Mouse (Mus musculus) adrenal gland, postnatal 25 days (tissue): ENCODE results near the gene March4. TPM values are rescaled to one million over a fixed set of nuclear protein-coding genes. Genes with fewer than 3 reads are reported as not detected.
A peak's percentile ranks its signal among the peaks of the same experiment; 100 is the strongest.

Experiments used
- DNase-seq: peaks from one replicate; pipeline ENCODE4 v3.0.0; 2021; ENCODE audit warnings: mixed read lengths
- total RNA-seq: library from RNA; stranded (reverse); gene quantifications from 2 replicates; pipeline ENCODE4 v1.2.3, GENCODE M21; 2021

March4 gene
- total RNA-seq, 1 experiment from 2014 or later = 0.49 TPM

DNA sequence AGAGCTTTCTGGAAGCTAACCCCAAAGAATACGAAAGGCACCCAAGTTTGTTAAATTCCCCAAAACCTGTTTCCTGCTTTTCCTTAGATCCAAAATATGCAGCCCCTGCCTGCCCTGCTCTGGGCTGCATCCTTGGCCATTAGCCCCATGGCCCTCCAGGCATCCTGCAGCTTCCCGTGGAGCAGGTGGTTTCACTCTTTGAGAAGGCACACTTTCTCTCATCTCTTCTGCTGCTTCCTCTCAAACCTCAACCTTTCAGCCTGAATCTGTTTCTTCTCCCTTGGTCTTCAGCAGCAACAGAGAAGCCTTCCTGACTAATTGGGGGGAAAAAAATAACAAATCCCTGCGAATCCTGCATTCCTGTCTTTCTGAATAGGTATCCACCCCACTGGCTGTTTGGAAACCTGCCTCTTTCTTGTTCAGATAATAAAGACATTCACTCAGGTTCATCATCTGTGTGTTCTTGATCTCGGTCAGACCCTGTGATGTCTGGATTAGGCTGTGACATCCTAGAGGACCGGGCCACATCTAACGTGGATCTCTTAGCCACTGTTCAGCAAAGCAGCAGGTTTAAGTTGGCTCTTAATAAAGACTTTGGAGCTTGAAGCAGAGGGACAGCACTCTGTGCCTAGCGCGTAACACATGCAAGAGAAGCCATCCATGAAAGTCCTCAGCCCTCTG is 6.1 kb downstream of the March4 start:
- DNase-seq = no peak

DNA sequence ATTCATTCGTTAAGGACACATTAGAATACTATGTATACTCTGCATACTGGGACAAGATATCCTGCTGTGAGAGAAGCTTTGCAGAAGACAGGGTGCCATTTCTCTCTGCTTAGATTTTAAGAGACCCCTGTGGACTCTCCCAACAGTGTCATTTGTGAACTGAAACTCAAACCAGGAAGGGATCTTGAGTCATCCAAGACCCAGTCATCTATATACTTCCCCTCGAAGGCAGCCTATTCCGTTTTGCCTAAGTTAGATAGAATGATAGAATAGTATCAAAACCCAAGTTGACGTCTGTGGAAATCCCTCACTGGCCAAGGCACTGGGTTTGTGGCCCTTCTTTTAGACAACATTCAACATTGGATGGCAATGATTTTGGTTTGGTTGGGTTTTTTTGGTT is 7.5 kb downstream of the March4 start:
- DNase-seq = no peak

DNA sequence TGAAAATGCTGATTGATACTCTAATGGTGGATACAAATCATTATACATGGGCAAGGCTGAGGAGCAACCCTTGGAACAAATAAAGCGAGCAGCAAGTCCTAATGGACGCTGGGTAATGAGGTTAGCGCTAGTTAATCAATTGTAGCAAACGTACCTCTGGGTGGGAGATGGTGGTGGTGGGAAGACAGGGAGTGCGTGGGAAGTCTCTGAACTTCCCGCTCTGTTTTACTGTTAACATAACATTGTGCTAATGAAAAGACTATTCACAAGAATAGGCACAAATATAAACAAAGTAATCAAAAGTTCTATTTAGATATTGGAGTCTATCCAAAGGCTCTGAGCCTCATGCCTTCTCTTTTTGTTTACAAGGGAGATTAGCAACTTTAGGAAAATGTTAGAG is 13.1 kb downstream of the March4 start:
- DNase-seq = no peak

DNA sequence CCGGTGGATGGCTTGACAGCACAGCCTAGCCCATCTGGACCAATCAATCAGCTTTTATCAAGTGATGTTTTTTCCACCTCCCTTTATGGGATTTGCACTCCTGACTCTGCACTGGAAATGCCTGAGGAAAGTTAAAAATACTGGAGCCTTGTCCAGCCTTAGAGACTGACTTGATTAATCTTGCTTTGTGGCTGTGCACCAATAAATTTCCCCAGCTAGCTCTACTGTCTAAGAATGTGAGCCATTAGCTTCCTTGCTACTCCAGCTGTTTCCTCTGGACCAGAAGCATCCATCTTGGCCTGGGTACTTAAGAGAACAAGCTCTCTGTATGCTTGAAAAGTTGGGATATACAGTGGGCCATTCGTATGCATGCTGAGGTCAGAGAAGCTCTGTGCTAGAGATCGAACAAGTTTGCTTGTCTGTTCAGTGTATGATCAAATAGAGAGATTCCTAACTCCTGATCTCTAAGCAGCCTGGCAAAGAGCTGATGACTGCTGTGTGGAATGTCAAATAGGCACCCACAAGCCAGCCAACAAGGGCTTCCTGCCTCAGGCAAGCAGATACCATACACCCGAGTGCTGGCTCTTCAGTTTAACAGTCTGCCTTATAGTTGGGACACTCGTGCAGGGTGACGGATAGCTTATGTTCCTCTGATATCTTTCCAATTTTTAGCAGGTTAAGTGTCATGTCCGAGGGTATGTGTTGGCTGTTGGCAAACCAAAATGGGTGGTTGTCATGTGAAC is 25.8 kb downstream of the March4 start:
- no peak for DNase-seq

DNA sequence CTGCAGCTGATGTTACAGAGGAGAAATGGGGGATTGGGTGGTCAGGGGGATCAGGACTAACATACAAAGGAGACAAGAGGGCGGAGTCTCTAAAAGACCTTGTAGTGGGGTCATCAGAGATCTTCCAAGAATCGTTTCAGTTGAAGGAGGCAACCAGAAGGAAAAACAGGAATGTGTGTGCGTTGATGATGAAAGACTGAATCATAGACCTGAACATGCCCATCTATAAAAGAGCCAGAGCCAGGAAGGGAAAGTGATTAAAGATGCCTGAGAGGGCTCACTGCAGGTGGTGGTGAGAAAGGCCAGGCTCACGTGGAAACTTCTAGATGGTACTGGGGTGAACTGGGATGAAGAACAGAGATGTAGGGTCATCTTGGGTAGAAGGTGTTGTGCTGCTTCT is 27.2 kb downstream of the March4 start:
- no peak for DNase-seq

DNA sequence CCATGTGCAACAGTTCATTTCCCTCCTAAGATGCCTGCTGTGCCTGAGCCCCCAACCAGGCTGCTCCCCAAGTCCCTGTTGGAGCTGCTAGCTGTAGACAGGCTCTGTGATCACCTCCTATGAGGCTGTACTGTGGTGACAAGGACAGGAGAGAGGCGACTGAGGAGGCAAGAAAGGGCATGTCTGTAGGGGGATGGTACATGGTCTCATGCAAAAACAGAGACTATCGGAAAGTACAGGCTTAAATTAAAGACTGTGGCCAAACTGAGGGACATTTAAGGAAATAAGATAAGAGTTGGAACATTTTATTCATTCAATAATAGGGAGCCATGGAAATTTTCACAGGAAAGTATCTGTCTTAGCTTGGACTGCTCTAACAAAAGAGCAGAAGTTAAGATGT is 29.1 kb downstream of the March4 start:
- no peak for DNase-seq

DNA sequence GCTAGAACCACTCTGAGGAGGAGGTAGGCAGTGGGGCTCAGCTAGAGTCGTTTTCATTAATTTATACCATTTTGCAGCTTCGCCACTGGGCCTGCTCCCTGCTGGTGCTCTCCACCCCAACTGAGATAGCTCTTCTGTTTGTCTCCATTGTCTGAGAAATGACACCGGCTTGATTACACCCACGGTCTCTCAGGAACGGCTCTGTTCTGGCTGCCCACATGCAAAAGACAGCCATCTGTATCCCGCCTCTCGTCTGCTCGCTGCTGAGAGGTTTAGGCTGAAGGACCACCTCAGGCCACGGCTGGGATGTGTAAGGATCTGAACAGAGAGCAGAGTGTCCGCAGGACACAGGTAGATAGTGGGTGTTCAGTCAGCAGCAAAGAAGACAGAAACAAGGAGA is 30.5 kb downstream of the March4 start:
- DNase-seq = no peak

DNA sequence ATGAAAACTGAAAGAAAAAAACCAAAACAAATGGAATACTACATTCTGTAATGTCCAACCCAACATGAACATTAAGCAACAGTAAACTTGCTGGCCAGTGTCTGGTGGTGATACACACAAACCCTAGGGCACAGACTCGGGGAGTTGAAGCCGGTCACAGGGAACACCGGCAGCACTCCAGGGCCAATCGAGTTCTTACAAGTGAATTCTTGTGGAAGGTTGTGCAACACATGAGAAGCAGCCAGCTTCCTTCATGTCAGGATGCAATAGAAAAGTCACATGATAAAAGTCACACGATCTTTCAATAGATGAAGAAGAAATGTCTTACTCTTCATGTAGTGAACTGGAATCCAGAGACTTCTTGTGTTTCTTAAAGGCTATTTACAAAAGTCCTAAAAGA is 39.1 kb downstream of the March4 start:
- no peak for DNase-seq

DNA sequence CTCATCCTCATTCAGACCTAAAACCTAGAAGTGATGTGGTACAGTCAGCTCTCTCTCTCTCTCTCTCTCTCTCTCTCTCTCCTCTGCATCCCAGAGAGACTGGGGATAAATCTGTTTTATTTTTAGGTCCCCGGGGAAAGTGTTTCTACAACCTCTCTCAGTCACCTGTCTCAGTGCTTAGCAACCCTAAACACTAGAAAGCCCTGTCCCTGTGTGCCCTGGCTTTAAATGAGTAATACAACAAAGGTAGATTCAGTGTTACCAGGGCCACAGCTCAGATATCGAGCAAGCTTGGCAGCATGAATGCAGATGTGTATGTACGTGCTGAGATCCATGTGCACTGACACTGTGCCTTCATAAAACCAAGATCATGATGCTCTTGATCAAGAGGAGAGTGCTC is 43.3 kb downstream of the March4 start:
- DNase-seq = no peak

DNA sequence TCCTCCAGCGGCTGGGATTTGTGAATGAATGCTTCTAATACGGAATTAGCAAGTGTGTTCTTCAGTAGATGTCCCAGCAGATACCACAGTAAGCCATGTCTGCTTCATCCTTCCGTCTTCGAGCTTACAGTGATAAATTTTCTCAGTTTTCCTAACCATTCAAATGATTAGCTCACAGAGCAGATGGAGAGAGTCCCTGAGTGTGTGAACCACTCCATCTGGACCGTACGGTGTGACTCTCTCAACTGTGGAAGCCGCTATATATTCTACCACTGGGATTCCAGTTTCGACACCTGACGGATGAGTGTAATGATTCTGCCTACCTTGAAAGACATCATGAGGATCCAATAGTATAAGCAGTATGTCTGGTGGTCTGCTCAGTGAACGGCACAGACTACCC is 44.1 kb downstream of the March4 start:
- no peak for DNase-seq

DNA sequence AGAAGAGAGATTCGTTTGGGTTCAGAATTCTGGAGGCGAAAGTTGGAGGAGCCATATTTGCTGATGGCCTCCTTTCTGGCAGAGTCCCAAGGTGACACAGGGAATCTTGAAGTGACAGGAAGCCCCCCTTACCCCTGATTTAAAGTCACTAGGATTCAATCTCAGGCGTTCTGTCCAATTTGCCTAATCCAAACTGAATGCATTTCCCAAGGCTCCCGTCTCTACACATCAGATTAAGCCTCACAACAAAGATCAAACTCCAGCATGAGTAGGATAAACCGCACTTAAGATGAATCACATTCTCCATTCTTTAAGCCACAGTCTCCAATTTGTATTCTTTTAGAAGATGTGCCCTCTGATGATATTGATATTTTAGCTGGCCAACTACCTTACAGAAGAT is 45.4 kb downstream of the March4 start:
- no peak for DNase-seq

DNA sequence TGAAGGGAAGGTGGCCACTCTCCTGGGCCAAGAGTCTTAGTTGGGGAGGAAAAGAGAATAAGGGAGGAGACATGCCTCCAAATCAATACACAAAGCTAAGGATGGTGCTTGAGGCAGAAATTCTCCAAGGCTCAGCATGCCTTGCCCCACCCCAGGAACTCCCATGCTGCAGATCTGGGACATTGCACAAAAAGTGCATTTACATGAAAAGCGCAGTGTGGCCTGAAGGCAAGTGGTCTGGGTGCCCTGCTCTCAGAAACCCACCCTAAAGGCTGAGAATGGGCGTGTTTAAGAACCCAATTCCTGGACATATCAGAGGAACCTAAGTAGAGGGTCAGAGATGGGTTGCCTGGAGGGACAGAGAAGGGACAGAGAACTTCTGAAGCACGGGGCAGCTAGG is 45.9 kb downstream of the March4 start:
- no peak for DNase-seq

DNA sequence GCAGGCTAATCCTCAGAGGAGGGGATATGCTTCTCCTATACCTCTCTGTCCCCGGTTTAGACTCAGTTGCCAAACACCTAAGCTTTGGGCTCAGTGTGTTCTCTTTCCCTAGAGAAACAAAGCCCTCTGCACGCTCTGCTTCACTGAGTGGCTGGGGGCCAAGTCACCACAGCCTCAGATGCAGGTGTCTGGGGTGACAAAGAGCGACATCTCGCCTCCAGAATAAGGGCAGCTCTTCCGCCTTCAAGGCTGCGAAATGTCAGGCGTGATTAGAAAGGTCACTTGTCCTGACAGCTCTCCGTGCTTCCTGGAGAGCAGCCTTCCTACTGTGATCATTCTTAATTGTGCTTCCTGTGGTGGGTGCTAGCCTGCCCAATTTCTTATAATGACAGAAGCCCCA is 46.5 kb downstream of the March4 start:
- no peak for DNase-seq

DNA sequence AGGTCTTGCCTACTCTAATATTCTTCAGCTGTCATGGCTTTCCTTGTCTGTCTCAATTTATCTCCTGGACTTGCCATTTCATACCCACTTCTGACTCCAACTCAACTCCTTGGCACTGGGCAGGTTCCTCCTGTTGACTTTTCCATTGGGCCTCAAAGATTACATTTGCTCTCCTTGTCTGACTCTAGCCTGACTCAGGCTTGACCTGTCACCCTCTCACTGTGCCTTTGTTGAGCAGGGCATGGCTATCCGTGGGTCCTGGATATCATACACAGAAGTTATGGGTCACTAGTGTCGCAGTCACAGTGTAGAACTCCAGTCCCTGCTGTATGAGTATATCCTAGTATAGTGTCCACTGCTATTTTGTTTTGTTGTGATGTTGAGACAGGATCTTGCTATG is 60.1 kb downstream of the March4 start:
- no peak for DNase-seq

DNA sequence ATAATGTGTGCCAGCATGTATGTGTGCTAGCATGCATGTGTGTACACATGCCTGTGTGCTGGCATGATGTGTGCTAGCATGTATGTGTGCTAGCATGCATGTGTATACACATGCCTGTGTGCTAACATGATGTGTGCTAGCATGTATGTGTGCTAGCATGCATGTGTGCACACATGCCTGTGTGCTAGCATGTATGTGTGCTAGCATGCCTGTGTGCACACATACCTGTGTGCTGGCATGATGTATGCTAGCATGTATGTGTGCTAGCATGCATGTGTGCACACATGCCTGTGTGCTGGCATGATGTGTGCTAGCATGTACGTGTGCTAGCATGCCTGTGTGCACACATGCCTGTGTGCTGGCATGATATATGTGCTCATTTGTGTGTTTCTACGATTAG is 67.7 kb downstream of the March4 start:
- no peak for DNase-seq

DNA sequence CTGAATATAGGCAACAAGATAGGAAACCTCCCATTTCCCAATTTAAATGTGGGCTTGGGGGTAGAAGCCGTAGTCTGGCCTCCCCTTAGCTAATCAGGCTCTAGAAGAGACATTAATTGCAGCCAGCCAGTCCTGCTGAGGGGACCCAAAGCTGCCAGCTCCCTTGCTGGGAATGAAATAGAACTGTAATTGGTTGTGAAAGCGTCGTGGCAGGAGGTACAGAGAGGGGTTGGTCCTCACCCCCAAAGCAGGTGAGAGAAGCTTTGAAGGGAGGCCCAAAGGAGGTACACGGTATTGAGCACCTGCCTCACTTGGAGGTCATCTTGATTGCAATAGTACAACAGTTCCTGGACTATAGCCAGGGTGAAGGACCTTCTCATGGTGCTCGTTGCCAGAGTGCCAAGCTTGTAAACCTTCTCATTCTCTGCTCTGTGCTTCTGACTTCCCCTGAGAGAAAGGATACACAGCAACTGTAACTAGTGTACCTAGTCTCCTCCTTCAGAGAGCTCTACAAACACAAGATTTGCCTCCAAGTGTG is 68.2 kb downstream of the March4 start:
- DNase-seq = no peak

DNA sequence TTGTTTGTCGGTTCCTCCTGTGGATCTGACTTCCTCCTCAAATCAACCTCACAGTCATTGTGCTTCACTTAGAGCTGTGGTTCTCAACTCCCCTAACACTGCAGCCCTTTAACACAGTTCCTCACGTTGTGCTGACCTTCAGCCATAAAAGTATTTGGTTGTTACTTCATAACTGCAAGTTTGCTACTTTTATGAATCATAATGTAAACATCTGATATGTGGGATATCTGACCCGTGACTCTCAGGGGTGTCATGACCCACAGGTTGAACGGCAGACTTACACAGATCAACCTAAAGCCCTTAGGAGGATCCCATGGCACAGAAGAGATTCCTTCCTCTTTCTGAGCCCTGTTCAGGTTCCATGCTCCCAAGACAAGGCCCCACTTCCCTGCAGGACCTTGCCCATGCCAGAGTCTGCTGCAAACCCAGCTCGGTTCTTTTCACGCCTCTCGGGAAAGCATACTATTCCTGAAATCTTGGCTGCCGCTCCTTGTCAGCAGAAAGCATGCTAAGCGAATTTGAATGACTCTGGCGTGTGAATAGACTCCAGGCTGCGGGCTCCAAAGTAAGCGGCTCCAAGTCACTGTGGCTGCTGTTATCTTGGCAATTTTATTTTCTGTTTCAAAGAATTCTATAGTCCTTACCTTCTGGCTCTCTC is 71.7 kb downstream of the March4 start:
- no peak for DNase-seq

DNA sequence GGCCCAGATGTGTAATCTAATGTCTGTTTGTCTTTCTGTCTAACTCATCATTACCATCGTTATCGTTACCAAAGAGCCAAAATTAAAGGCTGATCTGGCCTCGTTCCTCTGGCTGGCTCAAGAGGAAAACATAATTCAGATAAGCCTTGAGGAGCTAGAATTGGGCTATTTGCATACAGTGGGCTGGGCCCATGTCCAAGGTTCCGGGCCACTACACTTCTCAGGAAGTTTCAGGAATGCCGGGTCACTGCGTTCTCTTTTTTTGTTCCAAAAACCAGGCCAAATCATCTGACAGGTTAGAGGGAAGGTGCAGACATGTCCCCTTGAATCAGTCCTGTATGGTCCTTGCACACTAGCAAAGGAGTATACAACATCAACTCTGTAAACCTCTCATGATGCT is 74.2 kb downstream of the March4 start:
- DNase-seq = no peak

DNA sequence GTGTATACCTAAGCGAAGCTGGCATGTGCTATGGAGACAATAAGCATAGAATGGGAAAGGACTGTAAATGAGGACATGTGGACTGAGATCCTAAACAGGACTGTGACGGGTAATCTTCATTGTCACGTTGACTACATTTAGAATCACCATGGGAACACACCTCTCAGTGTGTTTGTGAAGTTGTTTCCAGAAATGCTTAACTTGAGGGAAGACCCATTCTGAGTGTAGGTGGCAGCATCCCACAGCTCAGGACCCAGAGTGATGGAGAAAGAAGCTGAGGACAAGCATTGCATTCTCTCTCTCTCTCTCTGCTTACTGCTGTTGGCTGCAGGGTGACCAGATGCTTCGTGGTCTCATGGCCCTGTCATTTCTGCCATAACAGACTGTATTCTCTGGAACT is 79.1 kb downstream of the March4 start:
- no peak for DNase-seq

DNA sequence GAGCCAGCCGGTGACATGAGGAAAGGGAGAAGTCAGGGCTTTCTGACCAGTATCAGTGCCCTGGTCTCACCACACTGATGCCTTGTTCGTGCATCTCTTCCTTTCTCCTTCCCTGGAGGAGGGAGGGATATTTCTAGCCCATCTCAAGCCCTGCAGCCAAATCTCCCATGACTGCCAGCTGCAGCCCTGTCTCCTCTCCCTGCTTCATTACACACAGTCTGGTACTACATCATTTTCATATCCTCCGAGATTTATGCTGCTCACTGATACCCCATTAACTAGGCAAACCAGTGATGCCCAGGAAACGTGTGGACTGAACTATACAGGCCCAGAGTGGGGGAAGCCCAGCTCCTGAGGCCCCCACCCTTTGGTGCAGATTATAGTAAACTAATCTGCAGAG is 80.8 kb downstream of the March4 start:
- no peak for DNase-seq

DNA sequence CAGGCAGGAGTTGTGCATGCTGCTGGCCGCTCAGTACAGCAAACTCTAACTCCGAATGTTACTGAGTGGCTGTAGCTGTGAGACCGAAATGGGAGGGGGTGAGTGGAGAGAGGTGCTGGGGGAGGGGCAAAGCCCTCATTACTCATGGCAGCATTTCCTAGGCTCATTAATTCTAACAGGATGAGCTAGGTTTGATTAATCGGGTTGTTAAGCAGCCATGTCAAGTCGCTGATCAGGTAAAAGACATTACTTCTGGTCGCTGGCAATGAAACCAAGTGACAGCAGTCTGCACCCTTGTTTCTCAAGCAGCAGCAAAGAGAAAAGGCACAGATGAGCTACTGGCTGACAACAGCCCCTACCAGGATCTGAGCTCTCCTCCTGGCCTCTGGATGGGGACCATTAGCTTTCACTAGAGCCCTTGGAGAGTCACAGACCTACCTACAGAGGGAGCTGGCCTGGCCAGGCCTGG is 82.0 kb downstream of the March4 start:
- DNase-seq = no peak

DNA sequence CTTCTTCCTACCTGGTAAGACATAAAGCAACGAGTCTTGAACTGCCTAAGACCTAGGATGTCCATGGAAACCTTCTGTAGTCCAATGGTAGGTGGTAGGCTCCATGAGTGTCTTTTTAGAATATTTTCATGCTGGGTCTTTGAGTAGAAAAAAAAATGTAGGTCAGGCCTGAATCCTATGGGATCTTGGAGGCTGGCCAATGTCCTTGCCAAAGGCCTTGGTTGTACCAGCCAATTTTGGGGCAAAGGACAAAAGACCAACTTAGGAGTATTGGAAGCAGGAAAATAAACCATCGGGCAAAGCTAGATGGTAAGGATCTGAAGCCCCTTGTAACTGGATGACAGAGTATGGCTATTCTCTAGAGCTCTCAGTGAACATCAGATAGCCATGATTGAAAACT is 83.9 kb downstream of the March4 start:
- peak; percentile 8 for DNase-seq

DNA sequence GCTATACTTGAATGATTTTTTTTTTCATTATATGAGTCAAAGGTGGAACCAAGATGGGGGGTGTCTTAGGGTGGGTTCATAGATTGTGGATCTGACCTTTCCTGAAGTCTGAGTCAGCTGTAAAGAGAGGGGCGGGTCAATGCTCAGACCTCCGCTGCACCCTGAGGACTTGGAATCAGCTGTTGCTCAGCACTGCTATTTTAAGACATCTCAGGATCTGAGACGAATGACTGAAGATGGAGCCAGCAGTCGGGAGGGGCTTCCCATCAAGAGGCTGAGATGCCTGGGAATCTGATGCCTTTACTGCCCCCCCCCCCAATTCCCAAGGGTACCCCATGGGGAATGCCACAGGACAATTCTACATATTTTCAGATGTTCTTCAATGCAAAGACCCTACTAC is 85.9 kb downstream of the March4 start:
- DNase-seq = no peak
